Mouse (Mus musculus) ES-E14 (cell line): ENCODE measurements around the gene Tubd1.

Experiments
- CHD2 ChIP-seq: IDR thresholded peaks from 2 replicates; pipeline ENCODE4 v1.6.1; 2014; ENCODE audit warnings: mild to moderate bottlenecking, low read depth, low read length, inconsistent platforms
- HCFC1 ChIP-seq: IDR thresholded peaks from 2 replicates; pipeline ENCODE4 v1.6.1; 2012; ENCODE audit warnings: low read length, inconsistent platforms, borderline replicate concordance; ENCODE audit not compliant: insufficient read depth
- ZC3H11A ChIP-seq: IDR thresholded peaks from 2 replicates; pipeline ENCODE4 v1.6.1; 2012; ENCODE audit warnings: low read depth, mild to moderate bottlenecking, inconsistent platforms, low read length, borderline replicate concordance
- ZNF384 ChIP-seq: IDR thresholded peaks from 2 replicates; pipeline ENCODE4 v1.6.1; 2012; ENCODE audit warnings: low read depth, low read length, inconsistent platforms

- no peak for TF ChIP-seq HCFC1
- TF ChIP-seq ZC3H11A = no peak
- TF ChIP-seq ZNF384 = no peak
- no peak for TF ChIP-seq CHD2
Measured at GRCm38 (mm10) chr11:86579731-86580318, 35.0 kb downstream of the Tubd1 start.
